Mouse (Mus musculus): ENCODE measurements around the gene Pnkd. TPM values are rescaled to one million over a fixed set of nuclear protein-coding genes. Genes with fewer than 3 reads are reported as not detected.

The Pnkd gene
- total and polyA plus RNA-seq, 3 experiments: 52.5 to 64.2 TPM; not detected in 1

GRCm38 (mm10) chr1:74235938-74236589 lies 48.7 kb upstream of the Pnkd start, which contains the start of gene Arpc2:
Gene Arpc2, plus strand, starts transcription at chr1:74236084.
- H3K9ac ChIP-seq (ENCODE audit: control insufficient read depth, low read depth, low read length, poor library complexity, severe bottlenecking): peak within 1 kb of the TSS; percentile 98
- peaks cover 9 to 32% of the 10 kb centered on the region in 2 experiments for H3K4me1 ChIP-seq (ENCODE audit: control insufficient read depth in 1 of 2, insufficient read depth in 2 of 2, low read length in 2 of 2)
- H3K27ac ChIP-seq (ENCODE audit: control insufficient read depth, low read depth, low read length): peak within 1 kb of the TSS; percentile 87
- H3K36me3 ChIP-seq (ENCODE audit: control insufficient read depth in 1 of 2, insufficient read depth in 2 of 2, low read length in 2 of 2): peaks cover 0 to 32% of the 10 kb centered on the region in 2 experiments; a peak in 3 of 4 replicates
- peaks cover 43% of the 10 kb centered on the region for H3K79me2 ChIP-seq (ENCODE audit: control insufficient read depth, insufficient read depth, low read length, poor library complexity)
- H3K4me3 ChIP-seq (ENCODE audit: control insufficient read depth in 1 of 2, insufficient read depth in 1 of 2, low read depth in 2 of 2, low read length in 2 of 2): peak within 1 kb of the TSS; percentile 96 to 98
- no peaks in the 10 kb centered on the region for H3K27me3 ChIP-seq (ENCODE audit: control insufficient read depth in 1 of 2, insufficient read depth in 2 of 2, low read length in 2 of 2)
- DNase-seq (ENCODE audit: low read depth, low spot score): peak; percentile 97
- H3K9me3 ChIP-seq (replicated peaks; ENCODE audit: insufficient read depth, low read length): no peaks in the 10 kb centered on the region
- TF ChIP-seq GATA1 (IDR thresholded peaks at IDR 0.05; ENCODE audit: low read depth, low read length) (no peak), TBP (IDR thresholded peaks at IDR 0.05; ENCODE audit: low read depth, low read length) (no peak), MAZ (IDR thresholded peaks at IDR 0.05; ENCODE audit: low read depth, low read length) (no peak; the same call in 1 of the 2 replicates), ELF1 (IDR thresholded peaks at IDR 0.05; ENCODE audit: low read depth, low read length) (peak; percentile 93), MXI1 (IDR thresholded peaks at IDR 0.05; ENCODE audit: low read depth, low read length) (no peak; the same call in 1 of the 2 replicates), UBTF (IDR thresholded peaks at IDR 0.05; ENCODE audit: borderline replicate concordance, insufficient read depth, low read depth, low read length) (0 out of 2 replicates have a peak, but pooled peaks have one; percentile 24), CTCF (IDR thresholded peaks at IDR 0.05 in 2 of 3, conservative IDR thresholded peaks at IDR 0.05 in 1 of 3; ENCODE audit: control insufficient read depth in 1 of 3, insufficient read depth in 1 of 3, low read depth in 2 of 3, low read length in 3 of 3, poor library complexity in 1 of 3, severe bottlenecking in 1 of 3) (no peak), KAT2A (conservative IDR thresholded peaks at IDR 0.05; ENCODE audit: low read depth, low read length) (no peak), SMC3 (IDR thresholded peaks at IDR 0.05; ENCODE audit: low read depth, low read length) (no peak), ETS1 (IDR thresholded peaks at IDR 0.05; ENCODE audit: low read depth, low read length) (peak; percentile 45; the same call in 1 of the 2 replicates), ZC3H11A (IDR thresholded peaks at IDR 0.05; ENCODE audit: low read depth, low read length) (no peak), POLR2A (IDR thresholded peaks at IDR 0.05; ENCODE audit: control insufficient read depth in 1 of 2, insufficient read depth in 1 of 2, low read depth in 1 of 2, low read length in 2 of 2, poor library complexity in 1 of 2) (peak in 1 of 2 experiments; percentile 96; a peak in 2 of 4 replicates), E2F4 (IDR thresholded peaks at IDR 0.05; ENCODE audit: borderline replicate concordance, low read depth, low read length) (no peak), BHLHE40 (IDR thresholded peaks at IDR 0.05; ENCODE audit: borderline replicate concordance, low read depth, low read length) (no peak), RCOR1 (IDR thresholded peaks at IDR 0.05; ENCODE audit: low read depth, low read length) (no peak), MYC (IDR thresholded peaks at IDR 0.05; ENCODE audit: low read depth, low read length) (no peak), ZNF384 (IDR thresholded peaks at IDR 0.05; ENCODE audit: low read depth, low read length) (no peak), TAL1 (IDR thresholded peaks at IDR 0.05; ENCODE audit: low read length) (no peak), USF2 (IDR thresholded peaks at IDR 0.05; ENCODE audit: borderline replicate concordance in 1 of 2, insufficient read depth in 1 of 2, low read depth in 1 of 2, low read length in 2 of 2) (no peak), NRF1 (IDR thresholded peaks at IDR 0.05; ENCODE audit: insufficient read depth, low read depth, low read length, poor library complexity, severe bottlenecking) (peak; percentile 99), MAX (IDR thresholded peaks at IDR 0.05; ENCODE audit: low read length) (no peak), JUND (IDR thresholded peaks at IDR 0.05; ENCODE audit: low read depth, low read length) (no peak), MEF2A (IDR thresholded peaks at IDR 0.05; ENCODE audit: extremely low read depth, insufficient replicate concordance, low read depth, low read length, poor library complexity, severe bottlenecking) (no peak), ZKSCAN1 (IDR thresholded peaks at IDR 0.05; ENCODE audit: low read depth, low read length) (no peak), MAFK (IDR thresholded peaks at IDR 0.05; ENCODE audit: borderline replicate concordance, low read depth, low read length) (no peak), MYB (IDR thresholded peaks at IDR 0.05; ENCODE audit: low read depth, low read length) (no peak), EP300 (IDR thresholded peaks at IDR 0.05; ENCODE audit: low read depth in 1 of 2, low read length in 2 of 2) (no peak; a peak in 1 of 4 replicates), RAD21 (IDR thresholded peaks at IDR 0.05; ENCODE audit: low read depth, low read length) (no peak), POLR2AphosphoS5 (IDR thresholded peaks at IDR 0.05; ENCODE audit: borderline replicate concordance, low read depth, low read length) (no peak), TCF12 (IDR thresholded peaks at IDR 0.05; ENCODE audit: low read depth, low read length) (peak; percentile 58), NELFE (IDR thresholded peaks at IDR 0.05; ENCODE audit: low read depth, low read length) (peak; percentile 96), SIN3A (IDR thresholded peaks at IDR 0.05; ENCODE audit: low read length) (peak; percentile 29), ZMIZ1 (IDR thresholded peaks at IDR 0.05; ENCODE audit: low read depth, low read length) (peak; percentile 79), GABPA (IDR thresholded peaks at IDR 0.05; ENCODE audit: low read depth, low read length) (no peak), HCFC1 (IDR thresholded peaks at IDR 0.05; ENCODE audit: low read depth, low read length) (peak; percentile 79), POLR2AphosphoS2 (IDR thresholded peaks at IDR 0.05; ENCODE audit: low read length) (peak; percentile 95)

Measured in MEL (cell line).